Mouse (Mus musculus) CH12.LX (cell line): ENCODE data around the gene Hist1h3i. TPM values are rescaled to one million over a fixed set of nuclear protein-coding genes. Genes with fewer than 3 reads are reported as not detected.

ENCODE experiments used
- DNase-seq: peaks from one replicate; pipeline ENCODE4 v3.0.0-alpha.2; 2013; ENCODE audit errors: extremely low read depth
- H3K27ac ChIP-seq: 2 replicates; pipeline ENCODE4 v1.5.1; 2012; ENCODE audit warnings: low read depth, mild to moderate bottlenecking, control low read depth, moderate library complexity; ENCODE audit not compliant: insufficient read depth
- H3K27me3 ChIP-seq: replicated peaks from 2 replicates; pipeline ENCODE3; 2012; ENCODE audit warnings: inconsistent platforms
- H3K36me3 ChIP-seq, 2 experiments: replicated peaks in 1 of 2; 2 replicates each; pipeline versions ENCODE3 to v1.6.1; 2012; ENCODE audit warnings: inconsistent platforms in 1 of 2, low read length in 1 of 2, mild to moderate bottlenecking in 1 of 2, mixed read lengths in 1 of 2, moderate library complexity in 1 of 2; ENCODE audit not compliant: control insufficient read depth in 1 of 2, insufficient read depth in 1 of 2
- H3K4me1 ChIP-seq, 2 experiments: 2 replicates each; pipeline ENCODE4 v1.6.1; 2012; ENCODE audit warnings: inconsistent platforms in 1 of 2, moderate library complexity in 1 of 2; ENCODE audit not compliant: insufficient read depth in 2 of 2, control insufficient read depth in 1 of 2
- H3K4me2 ChIP-seq: 2 replicates; pipeline ENCODE4 v1.6.1; 2012; ENCODE audit warnings: low read depth, mild to moderate bottlenecking, control low read depth; ENCODE audit not compliant: poor library complexity, insufficient read depth, severe bottlenecking
- H3K4me3 ChIP-seq, 3 experiments: fragments of 150-350 bp in 1 of 3; sonication (generic) in 1 of 3; replicated peaks in 1 of 3; 2 replicates each; pipeline versions ENCODE3 to v1.5.1; 2011 to 2012; ENCODE audit warnings: low read depth in 2 of 3, low read length in 2 of 3, mild to moderate bottlenecking in 2 of 3, moderate library complexity in 2 of 3, control low read depth in 1 of 3, improper control_type of control experiment in 1 of 3, inconsistent platforms in 1 of 3, mixed read lengths in 1 of 3; ENCODE audit not compliant: poor library complexity in 1 of 3
- H3K79me2 ChIP-seq: replicated peaks from 2 replicates; pipeline ENCODE4 v1.6.1; 2012; ENCODE audit warnings: mild to moderate bottlenecking, moderate library complexity; ENCODE audit not compliant: control insufficient read depth, poor library complexity, insufficient read depth, severe bottlenecking; ENCODE audit errors: extremely low read depth
- H3K9ac ChIP-seq: 2 replicates; pipeline ENCODE4 v1.6.1; 2012; ENCODE audit warnings: low read depth, mild to moderate bottlenecking, control low read depth, moderate library complexity; ENCODE audit not compliant: insufficient read depth
- H3K9me3 ChIP-seq: replicated peaks from 2 replicates; pipeline ENCODE3; 2012; ENCODE audit warnings: low read length, inconsistent platforms, mixed read lengths
- CHD1 ChIP-seq: IDR thresholded peaks from 2 replicates; pipeline ENCODE4 v1.6.1; 2012; ENCODE audit warnings: low read depth, low read length, improper control_type of control experiment, inconsistent platforms
- CHD2 ChIP-seq: IDR thresholded peaks from 2 replicates; pipeline ENCODE4 v1.6.1; 2011; ENCODE audit warnings: low read length, improper control_type of control experiment
- E2F4 ChIP-seq: IDR thresholded peaks from 2 replicates; pipeline ENCODE4 v1.6.1; 2011; ENCODE audit warnings: low read depth, low read length, improper control_type of control experiment; ENCODE audit not compliant: insufficient replicate concordance
- EP300 ChIP-seq: IDR thresholded peaks from 2 replicates; pipeline ENCODE4 v1.6.1; 2011; ENCODE audit warnings: low read length, improper control_type of control experiment
- GABPA ChIP-seq: IDR thresholded peaks from 2 replicates; pipeline ENCODE4 v1.6.1; 2012; ENCODE audit warnings: low read depth, low read length, improper control_type of control experiment, inconsistent platforms; ENCODE audit not compliant: insufficient replicate concordance
- HCFC1 ChIP-seq: IDR thresholded peaks from 2 replicates; pipeline ENCODE4 v1.6.1; 2012; ENCODE audit warnings: low read depth, mild to moderate bottlenecking, inconsistent platforms, low read length, improper control_type of control experiment
- JUND ChIP-seq: conservative IDR thresholded peaks from 2 replicates; pipeline ENCODE4 v1.6.1; 2011; ENCODE audit warnings: low read depth, low read length, improper control_type of control experiment
- MAFK ChIP-seq: IDR thresholded peaks from 2 replicates; pipeline ENCODE4 v1.6.1; 2011; ENCODE audit warnings: low read length, improper control_type of control experiment; ENCODE audit not compliant: insufficient replicate concordance
- MYC ChIP-seq: IDR thresholded peaks from 2 replicates; pipeline ENCODE4 v1.6.1; 2011; ENCODE audit warnings: low read depth, mild to moderate bottlenecking, improper control_type of control experiment, low read length
- NELFE ChIP-seq: IDR thresholded peaks from 2 replicates; pipeline ENCODE4 v1.6.1; 2011; ENCODE audit warnings: low read depth, low read length, improper control_type of control experiment
- NRF1 ChIP-seq: IDR thresholded peaks from 2 replicates; pipeline ENCODE4 v1.6.1; 2014; ENCODE audit warnings: low read depth, mild to moderate bottlenecking, inconsistent platforms, low read length, improper control_type of control experiment, moderate library complexity
- PAX5 ChIP-seq: IDR thresholded peaks from 2 replicates; pipeline ENCODE4 v1.6.1; 2012; ENCODE audit warnings: low read length, inconsistent platforms, mixed read lengths
- POLR2A ChIP-seq: IDR thresholded peaks from 2 replicates; pipeline ENCODE4 v1.6.1; 2011; ENCODE audit warnings: low read depth, mild to moderate bottlenecking, improper control_type of control experiment, low read length
- POLR2AphosphoS2 ChIP-seq: IDR thresholded peaks from 2 replicates; pipeline ENCODE4 v1.6.1; 2011; ENCODE audit warnings: low read depth, low read length, improper control_type of control experiment
- RCOR1 ChIP-seq: conservative IDR thresholded peaks from 2 replicates; pipeline ENCODE4 v1.6.1; 2012; ENCODE audit warnings: low read depth, mild to moderate bottlenecking, inconsistent platforms, low read length, improper control_type of control experiment
- SIN3A ChIP-seq: IDR thresholded peaks from 2 replicates; pipeline ENCODE4 v1.6.1; 2012; ENCODE audit warnings: low read length, improper control_type of control experiment, inconsistent platforms
- SMC3 ChIP-seq: IDR thresholded peaks from 2 replicates; pipeline ENCODE4 v1.6.1; 2011; ENCODE audit warnings: low read depth, low read length, improper control_type of control experiment
- UBTF ChIP-seq: IDR thresholded peaks from 2 replicates; pipeline ENCODE4 v1.6.1; 2012; ENCODE audit warnings: low read depth, mild to moderate bottlenecking, inconsistent platforms, low read length, improper control_type of control experiment, moderate library complexity
- ZC3H11A ChIP-seq: IDR thresholded peaks from 2 replicates; pipeline ENCODE4 v1.6.1; 2012; ENCODE audit warnings: low read depth, mild to moderate bottlenecking, inconsistent platforms, low read length, improper control_type of control experiment
- ZMIZ1 ChIP-seq: IDR thresholded peaks from 2 replicates; pipeline ENCODE4 v1.6.1; 2012; ENCODE audit warnings: low read depth, mild to moderate bottlenecking, inconsistent platforms, low read length, improper control_type of control experiment
- dilution Hi-C: fragments of 300-500 bp; cut with MboI; formaldehyde crosslinking; loops from 2 replicates; pipeline ENCODE4 v1.14.3; 2020; ENCODE audit warnings: low sequenced_read_pairs; ENCODE audit not compliant: extremely low pct_unique_long_range_greater_than_20kb, extremely low pct_ligation_motif_present
- in situ Hi-C: fragments of 300-500 bp; cut with MboI; formaldehyde crosslinking; loops from 3 replicates; pipeline ENCODE4 v1.14.3; 2019; ENCODE audit warnings: low sequenced_read_pairs, low pct_ligation_motif_present, low pct_unique_long_range_greater_than_20kb, mixed read lengths
- polyA plus RNA-seq: library from polyadenylated mRNA; unstranded; fragments of >175 nt; gene quantifications from 2 replicates; pipeline ENCODE4 v1.2.1, GENCODE M21; 2012; ENCODE audit warnings: low read depth; ENCODE audit not compliant: insufficient read length
- total RNA-seq, 2 experiments: library from RNA; depleted of rRNA; stranded (reverse); fragments of 300-350 nt in 1 of 2; fragments of >200 nt in 1 of 2; gene quantifications; 2 replicates each; pipeline ENCODE4 v1.2.3; 2012 to 2014

The Hist1h3i gene
- total and polyA plus RNA-seq, 3 experiments: 14.3 to 797 (median 21.2) TPM

DNA sequence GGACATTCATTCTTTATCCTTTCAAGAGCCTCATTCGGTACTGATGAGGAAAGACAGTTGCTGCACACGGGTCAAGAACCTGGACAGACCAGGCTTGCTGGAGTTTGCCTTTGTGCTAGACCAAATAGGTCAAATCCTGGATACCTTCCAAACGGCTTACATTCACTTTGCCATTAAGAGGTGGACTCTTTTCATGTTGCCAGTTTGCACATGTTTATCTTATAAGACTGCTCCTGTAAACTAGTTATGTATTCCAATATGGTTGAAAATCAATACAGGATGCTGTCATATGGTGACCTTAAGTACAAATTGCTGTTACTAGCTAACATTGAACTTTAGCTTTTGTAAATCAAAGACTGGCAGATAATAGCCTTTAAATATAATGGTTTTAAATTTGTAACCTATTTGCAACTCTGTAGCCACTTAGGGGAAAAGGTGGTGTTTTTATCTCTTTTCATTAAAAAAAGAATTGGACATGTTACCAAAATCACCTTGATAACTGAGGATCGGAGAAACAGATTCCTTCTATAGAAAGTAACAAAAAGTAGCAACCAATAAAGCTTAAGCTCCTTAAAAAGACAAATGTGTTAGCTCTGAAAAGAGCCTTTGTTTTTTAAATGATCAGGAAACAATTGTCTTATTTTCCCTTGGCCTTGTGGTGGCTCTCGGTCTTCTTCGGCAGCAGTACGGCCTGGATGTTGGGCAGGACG is 3.2 kb upstream of the Hist1h3i start:
- peak overlapping the region; percentile 92 for H3K27ac ChIP-seq
- no peak for TF ChIP-seq NRF1
- TF ChIP-seq MYC: peak; percentile 59; the same call in 1 of the 2 replicates
- TF ChIP-seq POLR2AphosphoS2: peak; percentile 99
- TF ChIP-seq RCOR1: peak; percentile 78; the same call in 1 of the 2 replicates
- no peak for TF ChIP-seq GABPA
- TF ChIP-seq CHD1: peak; percentile 97
- peak; percentile 95; the same call in 1 of the 2 replicates for TF ChIP-seq UBTF
- TF ChIP-seq EP300: no peak
- peak; percentile 81 for TF ChIP-seq POLR2A
- 0 out of 2 replicates have a peak, but pooled peaks have one; percentile 75 for TF ChIP-seq E2F4
- TF ChIP-seq ZMIZ1: peak; percentile 95
- TF ChIP-seq CHD2: no peak
- TF ChIP-seq NELFE: peak; percentile 79; the same call in 1 of the 2 replicates
- no peak; the same call in 1 of the 2 replicates for TF ChIP-seq SIN3A
- no peak for TF ChIP-seq HCFC1
- no peak for TF ChIP-seq ZC3H11A
- TF ChIP-seq, all 38 proteins: peak for 9
- dilution Hi-C loops: no loop called here
- peak overlapping the region; percentile 59 for H3K4me2 ChIP-seq
- no peaks in the 10 kb centered on the region for H3K9me3 ChIP-seq
- H3K27me3 ChIP-seq: no peaks in the 10 kb centered on the region
- no peaks in the 10 kb centered on the region for H3K36me3 ChIP-seq
- in situ Hi-C loops: no loop called here
- no peaks in the 10 kb centered on the region for H3K79me2 ChIP-seq
- peak overlapping the region; percentile 78 for H3K9ac ChIP-seq
- peaks cover 0 to 30% of the 10 kb centered on the region in 2 experiments; a peak in 3 of 4 replicates for H3K4me1 ChIP-seq
- H3K4me3 ChIP-seq: peak overlapping the region; percentile 2 to 57 (median 37)
- peak; percentile 68 for DNase-seq

DNA sequence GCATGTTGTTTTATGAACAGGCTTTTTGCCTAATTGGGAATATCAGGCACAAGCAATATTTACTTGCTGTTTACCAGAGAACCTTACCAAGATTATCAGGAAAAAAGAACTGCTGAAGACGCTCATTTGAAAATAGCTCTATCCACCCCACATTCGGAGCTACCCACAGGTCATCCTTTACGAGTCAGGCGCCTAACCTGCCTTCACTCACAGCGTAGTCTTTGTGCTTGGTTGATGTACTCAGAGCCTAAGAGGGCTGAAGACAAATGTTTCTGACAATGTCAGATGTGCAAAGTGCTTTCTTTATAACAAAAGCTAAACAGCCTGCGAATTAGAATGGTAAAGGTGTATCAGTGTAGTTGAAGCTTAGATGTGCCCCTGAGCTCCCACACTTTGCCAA is 1.1 kb upstream of the Hist1h3i start:
- DNase-seq: peak; percentile 29
- Histone ChIP-seq H3K4me2 (peak overlapping the region; percentile 72), H3K27ac (peak overlapping the region; percentile 85; the same call in 1 of the 2 replicates), H3K4me3 (no peak overlapping the region), H3K27me3 (no peaks in the 10 kb centered on the region), H3K9ac (peak overlapping the region; percentile 37), H3K4me1 (peaks cover 0 to 33% of the 10 kb centered on the region in 2 experiments; a peak in 3 of 4 replicates), H3K9me3 (no peaks in the 10 kb centered on the region), H3K36me3 (no peaks in the 10 kb centered on the region), H3K79me2 (no peaks in the 10 kb centered on the region)
- TF ChIP-seq SMC3: no peak
- no peak for TF ChIP-seq JUND
- no peak for TF ChIP-seq PAX5
- TF ChIP-seq POLR2AphosphoS2: no peak
- TF ChIP-seq MAFK: no peak
- no peak for TF ChIP-seq ZC3H11A
- TF ChIP-seq NELFE: no peak; the same call in 1 of the 2 replicates
- dilution Hi-C loops: no loop called here
- in situ Hi-C loops: no loop called here
